Mouse (Mus musculus) frontal cortex, postnatal 25 days (tissue): ENCODE results near the gene Cd63.

Experiments used
- DNase-seq, 2 experiments: peaks; one replicate each; pipeline ENCODE4 v3.0.0; 2022; ENCODE audit warnings: low spot score in 2 of 2

Gene Cd63

GRCm38 (mm10) chr10:128929638-128930378 lies 29.0 kb downstream of the Cd63 start:
- no peak for DNase-seq

GRCm38 (mm10) chr10:128931441-128931840 lies 30.7 kb downstream of the Cd63 start:
- DNase-seq = no peak

GRCm38 (mm10) chr10:128933574-128933973 lies 32.8 kb downstream of the Cd63 start, which contains the start of gene Itga7:
Itga7 (plus strand) TSS chr10:128933818.
- no peak for DNase-seq

GRCm38 (mm10) chr10:128933976-128934721 lies 33.4 kb downstream of the Cd63 start:
- no peak for DNase-seq

GRCm38 (mm10) chr10:128934997-128935787 lies 34.4 kb downstream of the Cd63 start:
- DNase-seq = no peak

GRCm38 (mm10) chr10:128935826-128936440 lies 35.1 kb downstream of the Cd63 start:
- DNase-seq = no peak

- DNase-seq = no peak
Measured at GRCm38 (mm10) chr10:128937756-128938390, 37.1 kb downstream of the Cd63 start.

GRCm38 (mm10) chr10:128938457-128938856 lies 37.7 kb downstream of the Cd63 start:
- DNase-seq = no peak

GRCm38 (mm10) chr10:128938974-128939373 lies 38.2 kb downstream of the Cd63 start:
- DNase-seq = no peak

GRCm38 (mm10) chr10:128940475-128941061 lies 39.8 kb downstream of the Cd63 start:
- DNase-seq = no peak

GRCm38 (mm10) chr10:128945675-128946074 lies 44.9 kb downstream of the Cd63 start:
- no peak for DNase-seq

GRCm38 (mm10) chr10:128947496-128947895 lies 46.7 kb downstream of the Cd63 start:
- DNase-seq = no peak

GRCm38 (mm10) chr10:128950208-128950887 lies 49.6 kb downstream of the Cd63 start:
- DNase-seq = no peak

- DNase-seq = no peak
Measured at GRCm38 (mm10) chr10:128958340-128958739, 57.6 kb downstream of the Cd63 start.

- no peak for DNase-seq
Measured at GRCm38 (mm10) chr10:128960142-128960541, 59.4 kb downstream of the Cd63 start.

- no peak for DNase-seq
Measured at GRCm38 (mm10) chr10:128960590-128961584, 60.1 kb downstream of the Cd63 start, which contains the start of gene Mettl7b. Mettl7b (minus strand) TSS chr10:128960988.
